Comparison of ENCODE assay signal across 8 mouse cellular contexts in the genomic region with DNA sequence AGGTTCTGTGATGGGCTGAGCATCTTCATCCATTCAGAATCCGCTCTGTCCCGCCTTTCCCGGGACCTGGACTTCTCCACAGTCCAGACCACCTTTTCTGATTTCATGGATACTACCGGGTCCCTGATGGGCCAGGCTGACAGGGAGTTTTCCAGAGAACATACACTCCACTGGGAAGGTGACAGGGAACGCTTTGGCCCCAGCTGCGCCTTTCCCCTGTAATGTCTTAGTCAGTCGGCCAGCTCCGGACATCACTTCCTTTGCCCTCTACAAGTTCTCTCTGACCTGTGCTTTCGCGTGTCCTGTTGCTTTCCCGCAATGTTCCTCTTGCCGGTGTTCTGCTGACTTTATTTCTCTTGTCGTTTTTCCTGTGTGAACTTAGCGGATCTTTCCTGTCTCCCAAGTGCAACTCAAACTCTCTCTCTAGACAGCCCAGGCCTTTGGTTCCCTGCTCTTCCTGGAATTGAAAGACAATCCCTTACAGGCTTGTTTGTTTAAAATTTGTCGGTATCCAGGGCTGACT. TPM values are rescaled to one million over a fixed set of nuclear protein-coding genes. Genes with fewer than 3 reads are reported as not detected.
DNase-seq lines count a peak whose midpoint lies in the region; ATAC-seq and TF ChIP-seq lines count a peak whose summit lies in the region.

No protein-coding gene starts in this region.

- DNase-seq in spleen, postnatal 4 days (ENCODE audit: low spot score in 2 of 2) = peak; percentile 18 to 68
- no peak for DNase-seq in spleen, postnatal 36 days (ENCODE audit: low spot score in 2 of 2)
- DNase-seq in c-Kit-negative CD71-positive TER-119-positive erythroid progenitor cells, embryonic 14.5 days (ENCODE audit: low read depth, low spot score) = peak; percentile 15
- DNase-seq in heart, adult 18-20 months = peak; percentile 55 to 70
- DNase-seq in lung, embryonic 14.5 days = peak; percentile 52
- DNase-seq in spleen, adult 18-20 months = no peak

- WGBS in intestine, postnatal 0 days = 4% methylated on average over 15 of the region's 15 CpGs
- WGBS in lung, embryonic 14.5 days = 2% methylated on average over 15 of the region's 15 CpGs
- 3% methylated on average over 15 of the region's 15 CpGs for WGBS in small intestine, adult 2 months

- peaks cover 11% of the 10 kb centered on the region for H3K4me1 ChIP-seq in intestine, postnatal 0 days (replicated peaks; ENCODE audit: control insufficient read depth, insufficient read depth, low read length)
- 0 out of 2 replicates have a peak, but pooled peaks cover 4% of the 10 kb centered on the region for H3K4me1 ChIP-seq in lung, embryonic 14.5 days (ENCODE audit: insufficient read depth)
- peaks cover 22% of the 10 kb centered on the region for H3K4me1 ChIP-seq in small intestine, adult 2 months (ENCODE audit: control insufficient read depth, insufficient read depth, insufficient read length, low read length)

- H3K4me3 ChIP-seq in intestine, postnatal 0 days (ENCODE audit: low read depth, low read length) = peak overlapping the region; percentile 82
- peak overlapping the region; percentile 78 for H3K4me3 ChIP-seq in lung, embryonic 14.5 days (ENCODE audit: low read depth, low read length)
- H3K4me3 ChIP-seq in small intestine, adult 2 months (ENCODE audit: low read depth, low read length) = peak overlapping the region; percentile 89

- ATAC-seq in intestine, postnatal 0 days = no peak
- no peak for ATAC-seq in lung, embryonic 14.5 days (ENCODE audit: insufficient read depth)

- no peak for TF ChIP-seq CTCF in intestine, postnatal 0 days (IDR thresholded peaks at IDR 0.05; ENCODE audit: low read depth)
- TF ChIP-seq CTCF in lung, embryonic 14.5 days (IDR thresholded peaks at IDR 0.05; ENCODE audit: low read depth) = no peak
- TF ChIP-seq CTCF in small intestine, adult 2 months (IDR thresholded peaks at IDR 0.05; ENCODE audit: extremely low read depth, insufficient read length, insufficient replicate concordance, low read depth, low read length) = no peak

- H3K4me2 ChIP-seq in intestine, postnatal 0 days (replicated peaks; ENCODE audit: low read depth) = peak overlapping the region; percentile 82
- H3K4me2 ChIP-seq in lung, embryonic 14.5 days = peak overlapping the region; percentile 78

- no peak for TF ChIP-seq POLR2A in small intestine, adult 2 months (IDR thresholded peaks at IDR 0.05; ENCODE audit: low read depth, low read length)

- H3K9ac ChIP-seq in intestine, postnatal 0 days (ENCODE audit: low read depth, low read length) = peak overlapping the region; percentile 81
- peak overlapping the region; percentile 77 for H3K9ac ChIP-seq in lung, embryonic 14.5 days

- H3K9me3 ChIP-seq in intestine, postnatal 0 days (ENCODE audit: control insufficient read depth) = no peaks in the 10 kb centered on the region
- no peaks in the 10 kb centered on the region for H3K9me3 ChIP-seq in lung, embryonic 14.5 days (ENCODE audit: low read depth, low read length)

- H3K27me3 ChIP-seq in intestine, postnatal 0 days (replicated peaks; ENCODE audit: control insufficient read depth, insufficient read depth, low read length) = no peaks in the 10 kb centered on the region
- no peaks in the 10 kb centered on the region for H3K27me3 ChIP-seq in lung, embryonic 14.5 days (ENCODE audit: insufficient read depth, low read length)
- H3K27me3 ChIP-seq in small intestine, adult 2 months (ENCODE audit: control insufficient read depth, insufficient read depth, low read length) = no peaks in the 10 kb centered on the region

- peak overlapping the region; percentile 80 for H3K27ac ChIP-seq in intestine, postnatal 0 days (ENCODE audit: low read depth, low read length)
- H3K27ac ChIP-seq in lung, embryonic 14.5 days (ENCODE audit: low read depth) = peak overlapping the region; percentile 79
- peak overlapping the region; percentile 84 for H3K27ac ChIP-seq in small intestine, adult 2 months (ENCODE audit: insufficient read depth, low read depth, low read length)

- H3K36me3 ChIP-seq in intestine, postnatal 0 days (ENCODE audit: control insufficient read depth, insufficient read depth) = peaks cover 8% of the 10 kb centered on the region
- H3K36me3 ChIP-seq in lung, embryonic 14.5 days (ENCODE audit: insufficient read depth) = peaks cover 14% of the 10 kb centered on the region
- peaks cover 14% of the 10 kb centered on the region for H3K36me3 ChIP-seq in small intestine, adult 2 months (ENCODE audit: control insufficient read depth, insufficient read depth, low read length)

RNA-seq across cellular contexts. Expression of a gene that starts 0.7 kb away (rescaled TPM):
- 1 to 10 TPM; 4.7 to 4.9 TPM for total RNA-seq in heart, adult 18-20 months (2021)
- polyA plus RNA-seq in intestine, postnatal 0 days (2015; fragmentation: Nextera tagmentation; extraction: Ambion mirVana) = 30.1 and 36.3 TPM in 2 replicates
- 39.9 and 43.0 TPM in 2 replicates for polyA plus RNA-seq in lung, embryonic 14.5 days (2014; fragmentation: Nextera tagmentation; extraction: Ambion mirVana)
- polyA plus RNA-seq in small intestine, adult 2 months (2012; rRNA removed) = 26.9 and 82.8 TPM in 2 replicates

Comparison
In these comparisons a context has a peak if more than half of its experiments do, and no peak if none do; other contexts are left out.
1. DNase-seq: peak in spleen, postnatal 4 days (2 of 2), c-Kit-negative CD71-positive TER-119-positive erythroid progenitor cells, embryonic 14.5 days (single experiment), heart, adult 18-20 months (2 of 2) and lung, embryonic 14.5 days (single experiment); none in spleen, postnatal 36 days (0 of 2) and spleen, adult 18-20 months (0 of 2).
2. Peak in every context shown above with its lines, with median percentiles within 50 percentile points of each other: H3K27ac ChIP-seq and H3K4me3 ChIP-seq.